Mouse (Mus musculus) left cerebral cortex, adult 8-10 months (tissue): Measurements from ENCODE around the gene Nmd3. TPM values are rescaled to one million over a fixed set of nuclear protein-coding genes. Genes with fewer than 3 reads are reported as not detected.

Source experiments
- DNase-seq, 2 experiments: peaks; one replicate each; pipeline ENCODE4 v3.0.0; 2022; ENCODE audit warnings: low spot score in 2 of 2
- total RNA-seq, 4 experiments: library from RNA; stranded (reverse); gene quantifications; 2 replicates each; pipeline ENCODE4 v1.2.4; 2022

Nmd3 gene
- total RNA-seq, 4 experiments from 2014 or later, result 52.9 to 61.2 (median 57.6) TPM

DNA sequence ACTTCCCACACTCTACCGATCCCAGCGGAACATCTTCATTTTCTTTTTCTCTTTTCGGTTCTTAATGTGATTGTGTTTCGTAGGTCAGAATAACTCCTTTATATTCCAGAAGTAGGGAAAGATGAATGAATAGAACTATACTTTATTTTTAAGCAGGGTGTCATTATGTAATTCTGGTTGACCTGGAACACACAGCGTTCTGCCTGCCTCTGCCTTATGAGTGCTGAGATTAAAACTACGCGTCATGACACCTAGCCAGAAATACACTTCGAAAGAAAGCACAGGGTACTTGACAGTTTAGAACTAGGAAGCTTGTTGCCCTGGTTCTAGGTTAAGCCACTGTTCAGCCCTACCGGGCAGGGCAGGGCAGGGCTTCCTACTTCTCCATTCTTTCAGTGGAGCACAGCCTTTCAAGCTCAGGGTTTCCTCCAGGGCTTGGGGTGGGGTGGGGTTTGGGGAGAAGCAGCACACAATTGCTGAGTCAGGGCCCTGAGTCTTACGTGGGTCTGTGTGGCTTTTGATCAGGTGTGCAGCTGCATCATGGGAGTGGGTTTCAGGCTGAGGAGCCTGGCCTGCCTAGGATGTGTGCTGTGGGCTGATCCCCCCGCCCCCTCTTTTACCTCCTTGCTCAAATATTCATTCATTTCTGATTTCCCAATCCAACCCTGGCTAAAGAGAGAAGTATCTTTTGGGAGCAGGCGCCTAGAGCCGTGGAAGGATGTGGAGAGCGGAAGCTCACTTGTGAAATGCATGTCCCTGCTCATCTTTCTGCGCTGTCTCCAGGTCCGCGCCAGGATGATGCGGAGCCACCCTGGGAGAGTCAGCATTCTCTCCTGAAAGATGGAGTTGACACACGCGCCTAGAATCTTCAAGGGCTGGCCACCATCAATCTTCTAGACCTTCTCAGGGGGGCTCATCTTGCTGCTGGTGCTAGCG is 42.1 kb downstream of the Nmd3 start:
- DNase-seq, result no peak

- DNase-seq, result no peak
These were observed 43.4 kb downstream of the Nmd3 start for GRCm38 (mm10) chr3:69765206-69765605.

GRCm38 (mm10) chr3:69769150-69769549 is 47.4 kb downstream of the Nmd3 start:
- DNase-seq, result no peak

DNA sequence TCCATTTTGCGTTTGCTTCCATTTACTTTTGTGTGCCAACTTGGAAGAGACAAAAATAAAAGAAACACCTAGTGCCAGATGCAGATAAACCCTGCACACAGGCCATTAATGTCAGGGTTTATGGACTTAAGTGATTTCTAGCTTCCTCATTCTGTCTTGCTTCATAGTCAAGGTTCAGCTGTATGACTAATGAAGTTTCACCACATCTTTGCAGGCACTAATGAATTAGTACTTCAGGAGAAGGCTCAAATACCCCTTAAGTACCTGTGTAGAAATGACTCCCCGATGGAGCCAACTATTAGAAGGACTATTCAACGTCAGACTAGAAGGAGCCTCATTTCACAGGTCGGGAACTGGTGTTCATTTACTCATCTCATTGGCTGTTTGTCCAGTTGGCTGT is 51.6 kb downstream of the Nmd3 start:
- no peak for DNase-seq

DNA sequence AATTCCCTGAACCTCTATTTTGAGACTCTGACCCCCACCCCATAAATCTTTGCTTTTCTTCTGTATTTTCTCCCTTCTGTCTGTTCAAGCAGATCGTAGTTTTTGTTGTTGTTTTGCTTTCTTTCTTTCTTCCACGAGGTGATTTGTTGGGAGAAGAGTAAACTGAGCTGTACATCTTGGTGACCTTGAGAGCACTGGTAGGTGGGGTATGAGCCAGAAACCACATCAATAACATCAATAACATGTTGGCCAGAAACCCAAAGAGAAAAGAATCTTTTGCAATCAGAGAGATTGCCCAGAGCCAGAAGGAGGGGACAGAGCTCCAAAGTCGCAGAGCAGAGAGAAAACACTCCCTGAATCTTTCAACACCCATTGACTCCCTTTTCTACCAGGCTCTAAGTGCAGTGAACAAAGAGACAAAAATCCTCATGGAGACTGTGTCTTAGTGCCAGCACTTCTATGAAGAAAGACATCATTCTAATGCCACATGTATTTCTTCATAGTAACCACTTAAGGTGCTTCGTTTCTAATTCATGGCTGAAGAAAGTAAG is 57.5 kb downstream of the Nmd3 start:
- DNase-seq, result no peak

DNA sequence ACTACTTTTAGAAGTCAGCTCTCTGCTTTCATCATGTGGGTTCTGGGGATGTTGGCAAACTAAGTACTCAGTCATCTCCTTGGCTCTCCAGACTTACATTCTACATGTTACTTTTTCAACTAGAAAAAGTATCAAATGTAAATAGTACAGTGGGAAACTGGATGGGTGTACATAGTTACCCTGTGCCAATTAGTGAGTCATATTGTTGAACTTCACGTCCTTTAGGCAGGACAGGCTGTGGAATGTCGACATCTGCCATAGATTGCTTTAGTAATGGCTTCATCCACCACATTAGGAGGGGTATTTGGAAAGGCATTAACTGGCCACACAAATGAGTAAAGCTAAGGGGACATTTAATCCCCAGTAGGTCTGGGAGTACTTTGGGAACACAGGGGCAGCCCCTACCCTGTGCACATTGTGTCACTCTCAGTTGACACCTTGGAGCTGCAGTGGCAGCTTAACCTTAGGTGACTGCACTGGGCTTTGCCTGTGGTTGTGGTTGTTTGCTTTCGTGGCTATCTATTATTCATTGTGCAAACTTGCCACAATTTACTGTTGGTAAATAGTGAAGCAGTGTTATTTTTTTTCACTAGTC is 71.1 kb downstream of the Nmd3 start:
- no peak for DNase-seq

DNA sequence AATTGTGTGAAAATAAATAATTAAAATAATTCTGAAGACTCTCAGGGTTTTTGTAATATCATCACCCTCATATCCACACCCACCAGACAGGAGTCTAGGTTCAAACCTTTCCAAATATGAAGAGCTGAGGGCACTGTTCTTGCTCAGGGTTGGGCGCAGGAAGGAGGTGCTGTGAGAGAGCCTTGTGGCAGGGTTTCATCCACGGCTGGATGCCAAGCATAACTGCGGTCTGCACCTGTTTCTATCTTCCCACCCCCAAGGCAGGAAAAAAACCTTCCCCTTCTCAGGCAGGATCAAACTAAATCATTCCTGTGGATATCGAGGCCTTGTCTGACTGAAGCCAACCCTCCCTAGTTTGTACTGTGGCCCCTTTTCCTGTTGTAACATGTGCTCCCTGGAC is 75.7 kb downstream of the Nmd3 start:
- DNase-seq, result no peak

GRCm38 (mm10) chr3:69797969-69798368 is 76.2 kb downstream of the Nmd3 start:
- no peak for DNase-seq

DNA sequence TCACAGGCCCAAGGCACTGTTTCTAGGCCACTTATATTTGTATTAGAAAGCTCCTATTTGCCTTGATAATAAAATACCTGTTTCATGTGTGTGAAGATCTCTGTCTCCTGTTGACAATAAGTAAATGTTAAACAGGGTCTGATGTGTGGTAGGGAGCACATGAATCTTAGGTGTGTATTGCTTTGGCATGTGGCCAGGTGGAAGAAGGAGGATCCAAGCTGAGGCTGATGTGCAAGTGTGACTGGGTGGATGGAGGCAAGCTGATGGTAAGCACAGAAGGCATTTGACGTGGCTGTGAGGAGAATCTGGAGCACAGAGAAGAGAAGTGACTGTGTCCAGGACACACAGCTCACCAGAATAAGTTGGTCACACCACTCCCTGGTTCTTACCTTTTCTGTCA is 77.3 kb downstream of the Nmd3 start:
- no peak for DNase-seq

GRCm38 (mm10) chr3:69800829-69801384 is 79.1 kb downstream of the Nmd3 start:
- no peak for DNase-seq

- peak in 1 of 2 experiments; percentile 11 for DNase-seq
These were observed 81.4 kb downstream of the Nmd3 start for GRCm38 (mm10) chr3:69803137-69803536.

Other genes with a start within 250 kb of the Nmd3 start
- 10 to 100 TPM; 47.7 to 50.6 (median 48.5) TPM for gene B3galnt1, start 123.0 kb upstream of the Nmd3 start, total RNA-seq
- 1 to 10 TPM; 4.3 to 5.2 (median 4.9) TPM for gene Sptssb, start 138.0 kb downstream of the Nmd3 start, total RNA-seq